Mouse (Mus musculus): ENCODE data around the gene Sox30. TPM values are rescaled to one million over a fixed set of nuclear protein-coding genes. Genes with fewer than 3 reads are reported as not detected.

Gene Sox30
- polyA plus RNA-seq, 1 experiment: 0.01 TPM

- Histone ChIP-seq H3K79me2 (ENCODE audit: control insufficient read depth, insufficient read depth) (no peaks in the 10 kb centered on the region), H3K79me3 (ENCODE audit: low read depth) (no peaks in the 10 kb centered on the region), H3K27me3 (ENCODE audit: control insufficient read depth, insufficient read depth, insufficient read length) (no peaks in the 10 kb centered on the region), H3K36me3 (ENCODE audit: control insufficient read depth, insufficient read depth) (no peaks in the 10 kb centered on the region), H3ac (ENCODE audit: control insufficient read depth, insufficient read length, low read depth) (no peak overlapping the region), H3K4me3 (ENCODE audit: insufficient read depth, poor library complexity, severe bottlenecking) (no peak overlapping the region)
- TF ChIP-seq CTCF (IDR thresholded peaks at IDR 0.05; ENCODE audit: control insufficient read depth, insufficient read depth, insufficient read length): no peak
- TF ChIP-seq USF1 (IDR thresholded peaks at IDR 0.05; ENCODE audit: low read depth): no peak
- TF ChIP-seq MYOG (IDR thresholded peaks at IDR 0.05; ENCODE audit: control insufficient read depth, extremely low read depth, insufficient read length): no peak
- no peak for TF ChIP-seq FOSL1 (IDR thresholded peaks at IDR 0.05; ENCODE audit: insufficient read depth, low read length, poor library complexity, severe bottlenecking)
- no peak for TF ChIP-seq MYOD1 (IDR thresholded peaks at IDR 0.05; ENCODE audit: control insufficient read depth, insufficient read length, low read depth)
- no peak for TF ChIP-seq CEBPB (IDR thresholded peaks at IDR 0.05; ENCODE audit: low read depth)
- no peak for TF ChIP-seq MAX (IDR thresholded peaks at IDR 0.05)
Observed at GRCm38 (mm10) chr11:46030026-46030425, 49.9 kb downstream of the Sox30 start.

- no peaks in the 10 kb centered on the region for H3K79me3 ChIP-seq (ENCODE audit: low read depth)
- no peak overlapping the region for H3K4me3 ChIP-seq (ENCODE audit: insufficient read depth, poor library complexity, severe bottlenecking)
- H3ac ChIP-seq (ENCODE audit: control insufficient read depth, insufficient read length, low read depth): no peak overlapping the region
- no peaks in the 10 kb centered on the region for H3K27me3 ChIP-seq (ENCODE audit: control insufficient read depth, insufficient read depth, insufficient read length)
- TF ChIP-seq MAX (IDR thresholded peaks at IDR 0.05) (no peak), FOSL1 (IDR thresholded peaks at IDR 0.05; ENCODE audit: insufficient read depth, low read length, poor library complexity, severe bottlenecking) (no peak), MYOD1 (IDR thresholded peaks at IDR 0.05; ENCODE audit: control insufficient read depth, insufficient read length, low read depth) (no peak), CEBPB (IDR thresholded peaks at IDR 0.05; ENCODE audit: low read depth) (no peak), MYOG (IDR thresholded peaks at IDR 0.05; ENCODE audit: control insufficient read depth, extremely low read depth, insufficient read length) (no peak), USF1 (IDR thresholded peaks at IDR 0.05; ENCODE audit: low read depth) (no peak), CTCF (IDR thresholded peaks at IDR 0.05; ENCODE audit: control insufficient read depth, insufficient read depth, insufficient read length) (no peak)
- no peaks in the 10 kb centered on the region for H3K79me2 ChIP-seq (ENCODE audit: control insufficient read depth, insufficient read depth)
- no peaks in the 10 kb centered on the region for H3K36me3 ChIP-seq (ENCODE audit: control insufficient read depth, insufficient read depth)
Observed at GRCm38 (mm10) chr11:46031470-46031869, 51.4 kb downstream of the Sox30 start.

DNA sequence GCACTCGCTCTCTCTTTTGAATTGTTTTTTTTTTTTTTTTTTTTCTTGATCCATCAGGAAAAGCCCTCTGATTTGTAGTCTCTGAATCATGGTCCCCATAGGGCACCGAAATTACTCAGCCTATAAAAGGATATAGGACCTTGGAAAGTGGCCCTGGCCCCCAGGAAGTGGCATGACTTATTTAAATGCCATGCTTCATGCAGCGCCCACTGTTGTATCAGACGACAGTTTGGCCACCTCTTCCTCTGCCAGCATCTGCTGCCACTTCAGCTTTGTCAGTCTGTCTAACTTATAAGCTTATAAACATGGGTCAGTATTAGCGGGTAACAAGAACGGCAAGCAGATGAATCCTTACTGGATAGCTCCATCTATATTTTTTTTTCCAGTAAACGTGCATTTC is 52.8 kb downstream of the Sox30 start:
- Histone ChIP-seq H3K27me3 (ENCODE audit: control insufficient read depth, insufficient read depth, insufficient read length) (no peaks in the 10 kb centered on the region), H3K79me3 (ENCODE audit: low read depth) (no peaks in the 10 kb centered on the region), H3ac (ENCODE audit: control insufficient read depth, insufficient read length, low read depth) (no peak overlapping the region), H3K4me3 (ENCODE audit: insufficient read depth, poor library complexity, severe bottlenecking) (no peak overlapping the region), H3K36me3 (ENCODE audit: control insufficient read depth, insufficient read depth) (no peaks in the 10 kb centered on the region), H3K79me2 (ENCODE audit: control insufficient read depth, insufficient read depth) (no peaks in the 10 kb centered on the region)
- TF ChIP-seq CTCF (IDR thresholded peaks at IDR 0.05; ENCODE audit: control insufficient read depth, insufficient read depth, insufficient read length) (no peak), USF1 (IDR thresholded peaks at IDR 0.05; ENCODE audit: low read depth) (no peak), MYOD1 (IDR thresholded peaks at IDR 0.05; ENCODE audit: control insufficient read depth, insufficient read length, low read depth) (no peak)

- TF ChIP-seq USF1 (IDR thresholded peaks at IDR 0.05; ENCODE audit: low read depth): no peak
- TF ChIP-seq MYOG (IDR thresholded peaks at IDR 0.05; ENCODE audit: control insufficient read depth, extremely low read depth, insufficient read length): no peak
- no peak for TF ChIP-seq MYOD1 (IDR thresholded peaks at IDR 0.05; ENCODE audit: control insufficient read depth, insufficient read length, low read depth)
- no peak for TF ChIP-seq CEBPB (IDR thresholded peaks at IDR 0.05; ENCODE audit: low read depth)
- no peak for TF ChIP-seq MAX (IDR thresholded peaks at IDR 0.05)
- TF ChIP-seq FOSL1 (IDR thresholded peaks at IDR 0.05; ENCODE audit: insufficient read depth, low read length, poor library complexity, severe bottlenecking): no peak
- no peak for TF ChIP-seq CTCF (IDR thresholded peaks at IDR 0.05; ENCODE audit: control insufficient read depth, insufficient read depth, insufficient read length)
- Histone ChIP-seq H3K4me3 (ENCODE audit: insufficient read depth, poor library complexity, severe bottlenecking) (no peak overlapping the region), H3K36me3 (ENCODE audit: control insufficient read depth, insufficient read depth) (no peaks in the 10 kb centered on the region), H3ac (ENCODE audit: control insufficient read depth, insufficient read length, low read depth) (no peak overlapping the region), H3K27me3 (ENCODE audit: control insufficient read depth, insufficient read depth, insufficient read length) (no peaks in the 10 kb centered on the region), H3K79me2 (ENCODE audit: control insufficient read depth, insufficient read depth) (no peaks in the 10 kb centered on the region), H3K79me3 (ENCODE audit: low read depth) (no peaks in the 10 kb centered on the region)
Observed at GRCm38 (mm10) chr11:46036374-46036773, 56.3 kb downstream of the Sox30 start.

DNA sequence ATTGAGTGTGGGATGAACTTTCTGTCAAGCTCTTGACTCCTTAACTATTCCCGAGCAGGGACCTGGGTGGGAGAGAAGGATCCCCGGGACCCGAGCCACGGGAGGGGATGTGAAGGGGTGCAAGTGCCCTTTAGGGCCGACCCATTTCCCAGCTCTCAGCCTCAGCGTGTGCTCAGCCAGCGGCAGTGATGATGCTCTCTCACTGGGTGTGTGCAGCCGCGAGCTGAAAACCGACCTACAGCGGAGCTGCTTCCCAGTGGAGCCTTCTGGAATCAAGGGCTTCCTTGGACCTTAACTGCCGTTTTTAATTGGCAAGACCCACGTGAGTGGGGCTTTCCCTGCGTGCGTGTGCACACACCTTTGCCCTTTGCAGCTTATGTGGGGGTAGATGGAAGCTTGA is 58.8 kb downstream of the Sox30 start:
- no peak for TF ChIP-seq MYOG (IDR thresholded peaks at IDR 0.05; ENCODE audit: control insufficient read depth, extremely low read depth, insufficient read length)
- no peak for TF ChIP-seq MAX (IDR thresholded peaks at IDR 0.05)
- no peak for TF ChIP-seq USF1 (IDR thresholded peaks at IDR 0.05; ENCODE audit: low read depth)
- no peak for TF ChIP-seq MYOD1 (IDR thresholded peaks at IDR 0.05; ENCODE audit: control insufficient read depth, insufficient read length, low read depth)
- no peak for TF ChIP-seq CTCF (IDR thresholded peaks at IDR 0.05; ENCODE audit: control insufficient read depth, insufficient read depth, insufficient read length)
- TF ChIP-seq FOSL1 (IDR thresholded peaks at IDR 0.05; ENCODE audit: insufficient read depth, low read length, poor library complexity, severe bottlenecking): no peak
- no peak for TF ChIP-seq CEBPB (IDR thresholded peaks at IDR 0.05; ENCODE audit: low read depth)
- Histone ChIP-seq H3K27me3 (ENCODE audit: control insufficient read depth, insufficient read depth, insufficient read length) (no peaks in the 10 kb centered on the region), H3K79me2 (ENCODE audit: control insufficient read depth, insufficient read depth) (no peaks in the 10 kb centered on the region), H3K36me3 (ENCODE audit: control insufficient read depth, insufficient read depth) (no peaks in the 10 kb centered on the region), H3K79me3 (ENCODE audit: low read depth) (no peaks in the 10 kb centered on the region), H3ac (ENCODE audit: control insufficient read depth, insufficient read length, low read depth) (no peak overlapping the region), H3K4me3 (ENCODE audit: insufficient read depth, poor library complexity, severe bottlenecking) (no peak overlapping the region)

- Histone ChIP-seq H3K36me3 (ENCODE audit: control insufficient read depth, insufficient read depth) (no peaks in the 10 kb centered on the region), H3K79me2 (ENCODE audit: control insufficient read depth, insufficient read depth) (no peaks in the 10 kb centered on the region), H3K79me3 (ENCODE audit: low read depth) (no peaks in the 10 kb centered on the region), H3K27me3 (ENCODE audit: control insufficient read depth, insufficient read depth, insufficient read length) (no peaks in the 10 kb centered on the region), H3ac (ENCODE audit: control insufficient read depth, insufficient read length, low read depth) (no peak overlapping the region), H3K4me3 (ENCODE audit: insufficient read depth, poor library complexity, severe bottlenecking) (no peak overlapping the region)
- TF ChIP-seq MYOG (IDR thresholded peaks at IDR 0.05; ENCODE audit: control insufficient read depth, extremely low read depth, insufficient read length) (no peak), FOSL1 (IDR thresholded peaks at IDR 0.05; ENCODE audit: insufficient read depth, low read length, poor library complexity, severe bottlenecking) (no peak), CTCF (IDR thresholded peaks at IDR 0.05; ENCODE audit: control insufficient read depth, insufficient read depth, insufficient read length) (no peak), CEBPB (IDR thresholded peaks at IDR 0.05; ENCODE audit: low read depth) (no peak), MYOD1 (IDR thresholded peaks at IDR 0.05; ENCODE audit: control insufficient read depth, insufficient read length, low read depth) (no peak)
Observed at GRCm38 (mm10) chr11:46039335-46039734, 59.2 kb downstream of the Sox30 start.

Data from C2C12 (cell line).